Mouse (Mus musculus) embryonic facial prominence, embryonic 14.5 days (tissue): ENCODE measurements around the gene Gm20388. TPM values are rescaled to one million over a fixed set of nuclear protein-coding genes. Genes with fewer than 3 reads are reported as not detected.
A peak's percentile ranks its signal among the peaks of the same experiment; 100 is the strongest.

Source experiments
- ATAC-seq: fragments of 200-750 bp; cut with Nextera tagmentation; 2 replicates; pipeline ENCODE4 v1.8.0; 2017; ENCODE audit warnings: low read depth, moderate number of reproducible peaks, moderate TSS enrichment
- DNase-seq: peaks from one replicate; pipeline ENCODE4 v3.0.0-alpha.2; 2015; ENCODE audit warnings: low spot score
- H3K27ac ChIP-seq: fragments of 300-500 bp; sonication (generic); replicated peaks from 2 replicates; pipeline ENCODE4 v1.5.1; 2014; ENCODE audit warnings: low read depth, mild to moderate bottlenecking, low read length, moderate library complexity
- H3K27me3 ChIP-seq: fragments of 300-500 bp; sonication (generic); replicated peaks from 2 replicates; pipeline ENCODE4 v1.6.1; 2014; ENCODE audit warnings: low read length; ENCODE audit not compliant: control insufficient read depth, insufficient read depth
- H3K36me3 ChIP-seq: fragments of 300-500 bp; sonication (generic); 2 replicates; pipeline ENCODE4 v1.6.1; 2014; ENCODE audit warnings: low read length, mixed read lengths; ENCODE audit not compliant: control insufficient read depth, insufficient read depth
- H3K4me1 ChIP-seq: fragments of 300-500 bp; sonication (generic); 2 replicates; pipeline ENCODE4 v1.6.1; 2014; ENCODE audit warnings: antibody characterized with exemption, low read length; ENCODE audit not compliant: control insufficient read depth, insufficient read depth
- H3K4me2 ChIP-seq: fragments of 300-500 bp; sonication (generic); 2 replicates; pipeline ENCODE4 v1.6.1; 2014; ENCODE audit warnings: low read depth, mild to moderate bottlenecking, low read length, moderate library complexity, mixed read lengths
- H3K4me3 ChIP-seq: fragments of 300-500 bp; sonication (generic); 2 replicates; pipeline ENCODE4 v1.5.1; 2014; ENCODE audit warnings: low read depth, mild to moderate bottlenecking, low read length
- H3K9ac ChIP-seq: fragments of 300-500 bp; sonication (generic); 2 replicates; pipeline ENCODE4 v1.6.1; 2014; ENCODE audit warnings: low read depth, mild to moderate bottlenecking, low read length, moderate library complexity, mixed read lengths
- H3K9me3 ChIP-seq: fragments of 300-500 bp; sonication (generic); 2 replicates; pipeline ENCODE4 v1.6.1; 2016; ENCODE audit warnings: low read length; ENCODE audit not compliant: control insufficient read depth
- WGBS: fragments of 180-500 bp; shearing (Covaris S2); extraction: QIAGEN DNeasy Blood & Tissue Kit; methylation state at CpG from one replicate; pipeline ENCODE4 v1.1.7; 2014; 5-methylcytosine and 5-hydroxymethylcytosine counted together
- polyA plus RNA-seq: library from polyadenylated mRNA; unstranded; fragments of >200 nt; fragmentation: Nextera tagmentation; extraction: Ambion mirVana; gene quantifications from 2 replicates; pipeline ENCODE4 v1.2.1, GENCODE M21; 2014

Gene Gm20388
- polyA plus RNA-seq, 1 experiment from 2014 or later = not detected

GRCm38 (mm10) chr8:120556198-120556892, 645.7 kb downstream of the Gm20388 start:
- peaks cover 48% of the 10 kb centered on the region for H3K4me1 ChIP-seq
- no peak overlapping the region for H3K9ac ChIP-seq
- no peaks in the 10 kb centered on the region for H3K27me3 ChIP-seq
- no peaks in the 10 kb centered on the region for H3K9me3 ChIP-seq
- 42% methylated on average over 19 of the region's 20 CpGs for WGBS
- H3K36me3 ChIP-seq = 0 out of 2 replicates have a peak, but pooled peaks cover 4% of the 10 kb centered on the region
- DNase-seq (peak; percentile 63), ATAC-seq (no peak)
- H3K4me2 ChIP-seq = 0 out of 2 replicates have a peak overlapping the region, but pooled peaks have one; percentile 2
- H3K27ac ChIP-seq = peak overlapping the region; percentile 24
- no peak overlapping the region for H3K4me3 ChIP-seq

GRCm38 (mm10) chr8:120557170-120557965, 646.7 kb downstream of the Gm20388 start:
- no peak overlapping the region for H3K9ac ChIP-seq
- no peak overlapping the region for H3K27ac ChIP-seq
- H3K4me1 ChIP-seq = peaks cover 49% of the 10 kb centered on the region
- 51% methylated on average over 14 of the region's 15 CpGs for WGBS
- no peaks in the 10 kb centered on the region for H3K9me3 ChIP-seq
- ATAC-seq = peak; percentile 27; the same call in 1 of the 2 replicates
- DNase-seq = no peak
- H3K4me3 ChIP-seq = no peak overlapping the region
- H3K27me3 ChIP-seq = no peaks in the 10 kb centered on the region
- no peak overlapping the region for H3K4me2 ChIP-seq
- 0 out of 2 replicates have a peak, but pooled peaks cover 4% of the 10 kb centered on the region for H3K36me3 ChIP-seq

DNA sequence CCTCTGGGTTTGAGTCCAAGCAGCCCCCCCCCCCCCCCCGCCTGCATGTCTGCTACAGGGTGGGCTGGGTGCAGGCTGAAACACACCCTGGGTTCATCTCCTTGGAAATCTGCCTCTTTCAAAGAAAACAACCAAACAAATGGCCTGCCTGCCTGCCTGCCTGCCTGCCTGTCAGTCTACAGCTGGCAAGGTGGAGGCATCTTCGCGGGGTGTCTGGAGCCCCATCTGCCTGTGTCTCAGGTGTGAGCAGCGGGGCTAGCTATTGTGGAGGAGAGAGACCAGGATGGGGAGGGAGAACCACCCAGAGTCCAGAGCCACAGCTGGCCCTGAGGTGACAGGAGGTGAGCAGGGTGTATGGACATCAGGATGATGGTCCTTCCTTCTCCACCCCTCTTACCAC, 647.5 kb downstream of the Gm20388 start:
- ATAC-seq (no peak), DNase-seq (no peak)
- WGBS = 80% methylated on average over 2 of the region's 4 CpGs
- Histone ChIP-seq H3K9me3 (no peaks in the 10 kb centered on the region), H3K4me3 (no peak overlapping the region), H3K4me2 (no peak overlapping the region), H3K27ac (no peak overlapping the region), H3K4me1 (peaks cover 57% of the 10 kb centered on the region), H3K9ac (no peak overlapping the region), H3K36me3 (0 out of 2 replicates have a peak, but pooled peaks cover 4% of the 10 kb centered on the region), H3K27me3 (no peaks in the 10 kb centered on the region)

DNA sequence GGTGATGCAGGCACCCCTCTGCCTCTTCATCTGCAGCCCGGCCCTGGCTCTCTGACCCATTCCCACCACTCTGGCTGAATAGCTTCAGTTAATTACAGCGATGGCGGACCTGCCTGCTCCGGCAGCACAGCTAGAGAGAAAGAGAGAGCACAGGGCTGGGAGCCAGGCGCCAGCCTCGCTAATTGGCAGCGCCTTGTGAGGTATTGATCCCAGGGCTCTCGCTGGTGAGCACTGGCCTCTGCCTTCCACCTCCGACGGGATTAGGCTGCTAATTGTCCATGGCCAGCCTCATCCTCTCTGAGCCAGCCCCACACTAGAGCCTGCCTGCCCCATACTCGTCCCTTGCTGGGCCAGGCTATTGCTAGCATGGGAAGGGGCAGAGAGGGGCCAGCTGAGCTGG, 649.0 kb downstream of the Gm20388 start:
- Histone ChIP-seq H3K27ac (no peak overlapping the region), H3K36me3 (0 out of 2 replicates have a peak, but pooled peaks cover 4% of the 10 kb centered on the region), H3K4me2 (no peak overlapping the region), H3K4me3 (no peak overlapping the region), H3K27me3 (no peaks in the 10 kb centered on the region), H3K4me1 (peaks cover 72% of the 10 kb centered on the region), H3K9ac (0 out of 2 replicates have a peak overlapping the region, but pooled peaks have one; percentile 25), H3K9me3 (no peaks in the 10 kb centered on the region)
- WGBS = 28% methylated on average over 11 of the region's 11 CpGs
- DNase-seq (peak; percentile 70), ATAC-seq (no peak; the same call in 1 of the 2 replicates)

- ATAC-seq (no peak), DNase-seq (no peak)
- H3K36me3 ChIP-seq = 0 out of 2 replicates have a peak, but pooled peaks cover 4% of the 10 kb centered on the region
- peaks cover 78% of the 10 kb centered on the region for H3K4me1 ChIP-seq
- no peak overlapping the region for H3K4me2 ChIP-seq
- no peak overlapping the region for H3K4me3 ChIP-seq
- no peaks in the 10 kb centered on the region for H3K27me3 ChIP-seq
- no peak overlapping the region for H3K9ac ChIP-seq
- H3K9me3 ChIP-seq = no peaks in the 10 kb centered on the region
- no peak overlapping the region for H3K27ac ChIP-seq
- WGBS = 80% methylated on average over 5 of the region's 5 CpGs
Observed at GRCm38 (mm10) chr8:120560535-120560934, 649.9 kb downstream of the Gm20388 start.

DNA sequence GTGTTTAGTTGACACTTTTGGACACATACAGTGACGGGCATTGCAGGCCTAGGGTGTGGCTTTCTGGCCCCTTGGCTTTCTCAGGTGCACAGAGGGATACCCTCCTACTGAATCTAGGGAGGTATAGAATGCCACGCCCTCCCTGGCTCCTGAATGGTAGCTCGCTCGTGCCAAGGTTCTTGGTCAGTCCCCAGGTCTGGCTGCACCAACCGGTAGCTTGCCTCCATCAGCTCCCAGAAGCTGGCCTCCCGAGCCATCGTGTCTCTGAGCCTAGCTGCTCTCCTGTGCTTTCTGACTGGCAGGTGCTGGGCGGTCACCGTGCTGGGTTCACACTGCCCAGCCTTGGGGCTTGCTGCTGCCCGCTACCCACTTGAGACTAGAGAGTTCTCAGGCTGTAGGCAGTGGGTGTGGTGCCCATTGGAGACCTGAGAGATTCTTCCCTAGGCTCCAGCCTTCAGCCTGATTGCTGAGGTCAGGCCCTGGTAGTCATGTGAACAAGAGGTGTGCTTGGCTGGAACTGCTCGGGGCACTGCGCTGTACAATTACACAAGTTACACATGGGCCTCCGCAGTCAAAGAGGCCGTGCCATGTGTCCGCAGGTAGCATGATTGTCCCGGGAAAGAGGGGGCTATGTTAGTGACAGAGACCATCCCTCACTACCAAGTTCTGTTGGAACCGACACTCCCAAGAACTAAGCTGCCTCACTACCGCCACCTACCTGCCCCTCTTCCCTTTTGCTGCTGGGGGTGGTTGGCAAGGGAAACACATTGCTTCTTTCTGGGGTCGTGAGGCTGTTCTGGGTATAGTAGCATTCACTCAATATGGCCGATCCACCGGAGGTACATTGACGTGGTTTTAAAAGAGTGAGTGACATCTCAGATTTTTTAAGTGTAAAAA, 651.1 kb downstream of the Gm20388 start:
- ATAC-seq (no peak), DNase-seq (no peak)
- H3K4me3 ChIP-seq = no peak overlapping the region
- H3K4me1 ChIP-seq = peaks cover 69% of the 10 kb centered on the region
- H3K9ac ChIP-seq = no peak overlapping the region
- H3K4me2 ChIP-seq = no peak overlapping the region
- H3K27ac ChIP-seq = 0 out of 2 replicates have a peak overlapping the region, but pooled peaks have one; percentile 68
- no peaks in the 10 kb centered on the region for H3K27me3 ChIP-seq
- 78% methylated on average over 21 of the region's 22 CpGs for WGBS
- H3K9me3 ChIP-seq = no peaks in the 10 kb centered on the region
- H3K36me3 ChIP-seq = peaks cover 10% of the 10 kb centered on the region; the same call in 1 of the 2 replicates

DNA sequence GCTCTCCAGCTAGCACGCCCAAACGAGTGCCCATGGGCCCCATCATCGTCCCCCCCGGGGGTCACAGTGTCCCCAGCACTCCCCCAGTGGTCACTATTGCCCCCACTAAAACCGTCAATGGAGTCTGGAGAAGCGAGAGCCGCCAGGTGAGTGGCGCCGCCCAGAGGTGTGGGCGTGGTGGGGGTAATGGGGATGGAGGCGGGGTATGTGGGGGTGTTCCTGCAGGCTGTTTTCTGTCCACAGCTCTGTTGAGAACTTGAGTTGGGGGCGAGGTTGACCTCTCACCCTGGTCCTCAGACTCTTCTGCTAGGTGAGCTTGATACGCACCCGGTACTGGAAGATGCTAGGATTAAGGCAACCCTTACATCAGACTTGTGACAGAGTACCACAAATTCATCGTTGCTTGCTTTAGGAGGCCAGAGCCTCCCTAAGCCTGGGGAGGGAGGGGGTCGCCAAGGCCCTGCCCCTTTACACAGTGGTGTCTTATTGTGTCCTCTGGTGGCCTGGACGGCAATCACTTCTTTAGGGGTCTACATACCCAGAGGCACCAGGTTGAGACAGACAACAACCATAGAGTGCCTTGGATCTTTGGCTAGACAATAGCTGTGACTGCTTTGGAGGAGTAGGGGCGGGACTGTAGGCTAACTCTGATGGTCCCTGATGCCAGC, 652.2 kb downstream of the Gm20388 start:
- H3K27me3 ChIP-seq = no peaks in the 10 kb centered on the region
- peaks cover 59% of the 10 kb centered on the region for H3K4me1 ChIP-seq
- peak overlapping the region; percentile 36; the same call in 1 of the 2 replicates for H3K4me2 ChIP-seq
- H3K9ac ChIP-seq = peak overlapping the region; percentile 40; the same call in 1 of the 2 replicates
- no peak for DNase-seq
- H3K36me3 ChIP-seq = peaks cover 20% of the 10 kb centered on the region
- no peaks in the 10 kb centered on the region for H3K9me3 ChIP-seq
- no peak for ATAC-seq
- WGBS = 70% methylated on average over 18 of the region's 18 CpGs
- peak overlapping the region; percentile 68 for H3K27ac ChIP-seq
- H3K4me3 ChIP-seq = no peak overlapping the region
